Mouse (Mus musculus) embryonic facial prominence, embryonic 12.5 days (tissue): ENCODE measurements around the gene Gfy. TPM values are rescaled to one million over a fixed set of nuclear protein-coding genes. Genes with fewer than 3 reads are reported as not detected.

ENCODE experiments used
- ATAC-seq: fragments of 200-750 bp; cut with Nextera tagmentation; 2 replicates; pipeline ENCODE4 v1.8.0; 2017; ENCODE audit not compliant: insufficient number of reproducible peaks, insufficient read depth, low FRiP score, low TSS enrichment
- H3K27ac ChIP-seq: fragments of 300-500 bp; sonication (generic); 2 replicates; pipeline ENCODE4 v1.5.1; 2016; ENCODE audit warnings: mild to moderate bottlenecking
- H3K27me3 ChIP-seq: fragments of 300-500 bp; sonication (generic); 2 replicates; pipeline ENCODE4 v1.6.1; 2016; ENCODE audit warnings: mild to moderate bottlenecking, moderate library complexity
- H3K36me3 ChIP-seq: fragments of 300-500 bp; sonication (generic); 2 replicates; pipeline ENCODE4 v1.6.1; 2016; ENCODE audit warnings: mild to moderate bottlenecking
- H3K4me1 ChIP-seq: fragments of 300-500 bp; sonication (generic); 2 replicates; pipeline ENCODE4 v1.6.1; 2016
- H3K4me2 ChIP-seq: fragments of 300-500 bp; sonication (generic); replicated peaks from 2 replicates; pipeline ENCODE4 v1.6.1; 2016; ENCODE audit warnings: mild to moderate bottlenecking, moderate library complexity
- H3K4me3 ChIP-seq: fragments of 300-500 bp; sonication (generic); 2 replicates; pipeline ENCODE4 v1.5.1; 2016; ENCODE audit warnings: mild to moderate bottlenecking
- H3K9ac ChIP-seq: fragments of 300-500 bp; sonication (generic); 2 replicates; pipeline ENCODE4 v1.6.1; 2016; ENCODE audit warnings: mild to moderate bottlenecking, moderate library complexity
- H3K9me3 ChIP-seq: fragments of 300-500 bp; sonication (generic); 2 replicates; pipeline ENCODE4 v1.6.1; 2016; ENCODE audit warnings: mild to moderate bottlenecking, moderate library complexity
- WGBS: fragments of 180-500 bp; shearing (Covaris S2); methylation state at CpG from one replicate; pipeline ENCODE4 v1.1.7; 2016; 5-methylcytosine and 5-hydroxymethylcytosine counted together
- polyA plus RNA-seq: library from polyadenylated mRNA; unstranded; fragments of >200 nt; fragmentation: Nextera tagmentation; extraction: Ambion mirVana; gene quantifications from 2 replicates; pipeline ENCODE4 v1.2.1, GENCODE M21; 2016

Gene Gfy
- polyA plus RNA-seq, 1 experiment from 2014 or later: 0.56 TPM

DNA sequence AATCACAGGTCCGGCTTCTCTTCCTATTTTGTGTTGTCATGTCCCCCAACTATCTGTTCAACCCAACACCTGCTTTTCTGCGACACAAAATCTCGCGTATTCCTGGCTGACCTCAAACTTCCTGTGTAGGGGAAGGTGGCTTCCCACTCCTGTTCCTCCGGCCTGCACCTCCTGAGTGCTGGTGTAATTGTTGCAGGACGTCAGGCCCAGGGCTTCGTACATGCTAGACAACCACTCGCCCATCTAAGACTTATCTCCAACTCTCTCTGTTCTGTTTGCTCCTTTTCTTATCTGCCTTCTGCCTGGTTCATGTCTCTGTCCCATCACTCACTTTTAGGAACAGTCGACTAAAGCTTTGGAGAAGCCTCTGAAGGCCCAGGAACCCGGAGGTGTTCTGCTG is 31.7 kb upstream of the Gfy start:
- ATAC-seq: no peak
- Histone ChIP-seq H3K4me1 (peaks cover 6% of the 10 kb centered on the region; the same call in 1 of the 2 replicates), H3K27me3 (peaks cover 25% of the 10 kb centered on the region), H3K4me3 (no peak overlapping the region), H3K36me3 (no peaks in the 10 kb centered on the region), H3K27ac (no peak overlapping the region), H3K9ac (no peak overlapping the region), H3K4me2 (no peak overlapping the region), H3K9me3 (no peaks in the 10 kb centered on the region; the same call in 1 of the 2 replicates)
- 69% methylated on average over 10 of the region's 10 CpGs for WGBS

GRCm38 (mm10) chr7:45208260-45208659 is 28.9 kb upstream of the Gfy start:
- Histone ChIP-seq H3K27ac (no peak overlapping the region), H3K4me3 (no peak overlapping the region), H3K4me1 (peaks cover 6% of the 10 kb centered on the region; the same call in 1 of the 2 replicates), H3K27me3 (peaks cover 25% of the 10 kb centered on the region), H3K4me2 (no peak overlapping the region), H3K9me3 (no peaks in the 10 kb centered on the region; the same call in 1 of the 2 replicates), H3K36me3 (no peaks in the 10 kb centered on the region), H3K9ac (no peak overlapping the region)
- WGBS: 77% methylated on average over 6 of the region's 6 CpGs
- no peak for ATAC-seq

- Histone ChIP-seq H3K9me3 (no peaks in the 10 kb centered on the region; the same call in 1 of the 2 replicates), H3K36me3 (no peaks in the 10 kb centered on the region), H3K4me2 (peak within 1 kb of the TSS; percentile 55), H3K27me3 (no peaks in the 10 kb centered on the region), H3K4me1 (no peaks in the 10 kb centered on the region), H3K4me3 (peak within 1 kb of the TSS; percentile 42), H3K27ac (peak within 1 kb of the TSS; percentile 79), H3K9ac (peak within 1 kb of the TSS; percentile 38)
- 10% methylated on average over 43 of the region's 44 CpGs for WGBS
- peak; percentile 95 for ATAC-seq
Measured at GRCm38 (mm10) chr7:45204380-45205143, 25.2 kb upstream of the Gfy start, which contains the start of gene Ccdc155. Ccdc155 (minus strand) TSS chr7:45204892.

- H3K36me3 ChIP-seq: no peaks in the 10 kb centered on the region
- 64% methylated on average over 10 of the region's 10 CpGs for WGBS
- H3K9me3 ChIP-seq: no peaks in the 10 kb centered on the region; the same call in 1 of the 2 replicates
- H3K27ac ChIP-seq: no peak overlapping the region
- no peaks in the 10 kb centered on the region for H3K4me1 ChIP-seq
- ATAC-seq: no peak
- H3K4me3 ChIP-seq: no peak overlapping the region
- no peak overlapping the region for H3K4me2 ChIP-seq
- peaks cover 1% of the 10 kb centered on the region for H3K27me3 ChIP-seq
- H3K9ac ChIP-seq: no peak overlapping the region
Measured at GRCm38 (mm10) chr7:45202654-45203053, 23.3 kb upstream of the Gfy start.

GRCm38 (mm10) chr7:45198961-45199360 is 19.6 kb upstream of the Gfy start:
- Histone ChIP-seq H3K9ac (no peak overlapping the region), H3K4me3 (no peak overlapping the region), H3K4me2 (no peak overlapping the region), H3K36me3 (no peaks in the 10 kb centered on the region), H3K27me3 (peaks cover 17% of the 10 kb centered on the region), H3K4me1 (no peaks in the 10 kb centered on the region; the same call in 1 of the 2 replicates), H3K27ac (no peak overlapping the region), H3K9me3 (no peaks in the 10 kb centered on the region)
- 79% methylated on average over 11 of the region's 11 CpGs for WGBS
- ATAC-seq: no peak

DNA sequence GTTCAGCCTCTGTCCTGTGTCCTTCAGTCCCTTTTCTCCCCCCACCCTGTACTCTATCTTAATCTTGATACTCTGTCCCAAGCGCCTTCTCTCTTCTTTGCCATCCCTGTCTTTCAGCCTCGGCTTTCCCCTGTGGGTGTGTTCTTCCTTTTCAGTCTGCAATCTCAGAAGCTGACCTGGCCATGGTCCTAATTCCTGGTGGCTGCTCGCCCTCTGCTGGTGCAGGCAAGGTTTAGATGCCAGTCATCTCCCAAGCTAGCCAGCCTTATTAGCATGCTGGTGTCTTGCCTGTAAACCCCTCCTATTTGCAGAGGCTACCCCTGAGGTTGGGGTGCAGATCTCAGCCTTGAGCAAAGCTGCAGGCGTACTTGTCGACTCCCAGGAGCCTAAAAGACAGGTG is 19.1 kb upstream of the Gfy start:
- no peak overlapping the region for H3K4me3 ChIP-seq
- H3K4me2 ChIP-seq: no peak overlapping the region; the same call in 1 of the 2 replicates
- no peaks in the 10 kb centered on the region; the same call in 1 of the 2 replicates for H3K4me1 ChIP-seq
- 14% methylated on average over 5 of the region's 5 CpGs for WGBS
- no peak overlapping the region for H3K27ac ChIP-seq
- H3K27me3 ChIP-seq: peaks cover 19% of the 10 kb centered on the region
- no peak overlapping the region for H3K9ac ChIP-seq
- no peaks in the 10 kb centered on the region for H3K36me3 ChIP-seq
- no peak for ATAC-seq
- no peaks in the 10 kb centered on the region for H3K9me3 ChIP-seq

DNA sequence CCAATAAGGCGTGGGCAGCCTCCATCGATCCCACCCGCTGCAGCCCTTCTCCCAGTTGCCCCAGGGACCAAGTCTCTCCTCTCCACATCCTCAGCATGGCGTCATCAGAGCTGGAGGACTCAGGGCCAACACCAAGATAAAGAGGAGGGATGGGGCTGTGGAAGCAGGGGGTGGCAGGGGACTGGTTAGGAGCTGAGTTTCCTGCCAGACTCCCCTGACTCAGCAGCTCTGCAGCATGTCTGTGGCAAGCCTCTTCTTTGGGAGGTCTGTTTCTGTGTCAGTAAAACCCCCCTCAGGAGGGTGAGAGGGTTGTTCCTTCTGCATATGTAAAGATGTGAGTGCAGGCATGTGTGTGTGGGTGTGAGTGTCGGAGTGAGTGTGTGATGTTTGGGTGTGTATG is 17.6 kb upstream of the Gfy start:
- no peak overlapping the region for H3K4me3 ChIP-seq
- peaks cover 21% of the 10 kb centered on the region for H3K27me3 ChIP-seq
- H3K4me1 ChIP-seq: peaks cover 3% of the 10 kb centered on the region
- no peaks in the 10 kb centered on the region for H3K36me3 ChIP-seq
- H3K4me2 ChIP-seq: no peak overlapping the region
- no peaks in the 10 kb centered on the region for H3K9me3 ChIP-seq
- no peak overlapping the region for H3K27ac ChIP-seq
- ATAC-seq: no peak
- 67% methylated on average over 5 of the region's 5 CpGs for WGBS
- H3K9ac ChIP-seq: no peak overlapping the region

DNA sequence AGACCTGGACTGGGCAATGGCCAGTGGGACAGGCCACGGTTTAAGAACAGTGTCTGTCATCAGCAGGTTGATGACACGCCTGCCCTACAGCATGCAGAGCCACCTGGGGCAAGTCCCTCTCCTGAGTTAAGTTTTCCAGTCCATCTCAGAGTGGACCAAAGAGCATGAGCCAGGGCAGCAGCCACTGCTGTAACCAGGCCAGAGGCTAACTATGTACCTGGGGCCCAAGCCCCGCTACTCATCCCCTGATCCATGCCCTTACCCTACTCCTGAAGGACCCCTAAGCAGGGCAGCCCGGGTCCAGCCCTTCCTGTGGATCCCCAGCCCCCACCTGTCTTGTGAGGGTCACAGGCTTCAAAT is 16.8 kb upstream of the Gfy start:
- H3K27ac ChIP-seq: no peak overlapping the region
- H3K4me3 ChIP-seq: no peak overlapping the region
- no peaks in the 10 kb centered on the region for H3K36me3 ChIP-seq
- H3K4me2 ChIP-seq: no peak overlapping the region
- WGBS: 72% methylated on average over 4 of the region's 4 CpGs
- no peaks in the 10 kb centered on the region for H3K9me3 ChIP-seq
- no peak for ATAC-seq
- H3K4me1 ChIP-seq: peaks cover 10% of the 10 kb centered on the region
- H3K27me3 ChIP-seq: peaks cover 21% of the 10 kb centered on the region
- no peak overlapping the region for H3K9ac ChIP-seq

GRCm38 (mm10) chr7:45195341-45196175 is 16.2 kb upstream of the Gfy start:
- Histone ChIP-seq H3K9me3 (no peaks in the 10 kb centered on the region), H3K36me3 (no peaks in the 10 kb centered on the region), H3K9ac (no peak overlapping the region), H3K27ac (no peak overlapping the region), H3K4me2 (no peak overlapping the region), H3K4me1 (peaks cover 10% of the 10 kb centered on the region), H3K4me3 (no peak overlapping the region), H3K27me3 (peaks cover 21% of the 10 kb centered on the region)
- no peak for ATAC-seq
- WGBS: 56% methylated on average over 13 of the region's 13 CpGs

DNA sequence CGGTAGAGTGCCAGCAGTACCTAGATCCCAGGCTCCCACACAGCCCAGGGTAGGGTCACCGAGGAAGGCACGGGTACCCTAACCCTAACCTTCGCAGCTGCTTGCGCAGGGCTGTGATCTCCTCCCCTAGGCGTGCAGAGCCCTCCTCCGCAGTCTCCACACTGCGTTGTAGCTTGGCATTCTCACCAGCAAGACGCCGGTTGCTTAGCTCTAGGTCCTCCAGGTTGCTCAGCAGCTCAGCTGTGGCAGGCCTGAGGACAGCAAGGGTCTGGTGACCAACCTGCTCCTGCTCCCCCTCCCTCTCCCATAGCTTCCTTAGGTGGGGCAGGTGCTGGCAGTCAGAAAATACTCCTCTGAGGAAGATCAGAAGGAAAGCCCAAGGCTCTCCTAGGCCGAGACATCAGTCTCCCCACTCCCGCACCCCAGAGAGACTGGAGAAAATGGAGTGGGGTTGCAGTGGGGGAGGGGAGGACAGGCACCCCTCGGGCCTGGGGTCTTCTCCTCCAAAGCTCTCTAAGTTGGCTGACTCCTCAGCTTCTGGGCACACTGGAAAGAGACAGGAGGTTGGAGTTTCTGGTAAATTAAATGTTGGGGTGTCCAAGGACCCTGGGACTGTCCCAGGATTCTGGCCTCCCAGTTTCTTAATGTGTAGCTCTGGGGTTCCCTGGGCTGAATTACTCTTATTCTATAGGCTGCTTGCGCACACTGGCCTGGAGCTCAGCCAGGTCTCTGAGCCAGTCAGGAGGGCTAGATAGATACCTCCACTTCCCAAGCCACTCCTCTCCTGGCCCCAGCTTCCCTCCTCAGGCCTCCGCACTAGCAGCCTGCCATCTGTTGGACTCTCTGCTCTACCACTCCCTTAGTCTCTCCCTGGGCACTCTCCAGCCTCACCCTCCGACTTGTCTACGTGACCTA is 14.8 kb upstream of the Gfy start:
- Histone ChIP-seq H3K9ac (no peak overlapping the region), H3K4me2 (no peak overlapping the region), H3K27ac (no peak overlapping the region), H3K4me3 (no peak overlapping the region), H3K27me3 (peaks cover 29% of the 10 kb centered on the region), H3K36me3 (no peaks in the 10 kb centered on the region), H3K9me3 (no peaks in the 10 kb centered on the region), H3K4me1 (peaks cover 10% of the 10 kb centered on the region)
- 73% methylated on average over 17 of the region's 17 CpGs for WGBS
- no peak for ATAC-seq

- H3K4me1 ChIP-seq: peaks cover 10% of the 10 kb centered on the region
- WGBS: 60% methylated on average over 5 of the region's 5 CpGs
- no peak overlapping the region for H3K27ac ChIP-seq
- H3K9ac ChIP-seq: no peak overlapping the region
- no peak overlapping the region for H3K4me2 ChIP-seq
- no peaks in the 10 kb centered on the region for H3K36me3 ChIP-seq
- H3K9me3 ChIP-seq: no peaks in the 10 kb centered on the region
- peaks cover 36% of the 10 kb centered on the region for H3K27me3 ChIP-seq
- H3K4me3 ChIP-seq: no peak overlapping the region
- no peak for ATAC-seq
Measured at GRCm38 (mm10) chr7:45193406-45193805, 14.0 kb upstream of the Gfy start.
